Mouse (Mus musculus) heart, adult 11 months (tissue): ENCODE results near the gene Gpr143.
A peak's percentile ranks its signal among the peaks of the same experiment; 100 is the strongest.
"Not testable (repeated sequence)": the region's sequence is repeated elsewhere in the genome, so short reads cannot be mapped to it uniquely, and the experiment has no call there.

Experiments
- DNase-seq: peaks from one replicate; pipeline ENCODE4 v3.0.0; 2022

Gene Gpr143

GRCm38 (mm10) chrX:152781720-152782403 is at the start of gene Gpr143:
Gene Gpr143, plus strand, starts transcription at chrX:152781921.
- no peak for DNase-seq

GRCm38 (mm10) chrX:152735283-152735682 is 46.4 kb upstream of the Gpr143 start:
- no peak for DNase-seq

- DNase-seq, result no peak
These were observed 43.5 kb upstream of the Gpr143 start for GRCm38 (mm10) chrX:152738191-152738590.

- no peak for DNase-seq
These were observed 42.9 kb upstream of the Gpr143 start for GRCm38 (mm10) chrX:152738759-152739368.

- no peak for DNase-seq
These were observed 38.1 kb upstream of the Gpr143 start for GRCm38 (mm10) chrX:152743642-152744041.

GRCm38 (mm10) chrX:152745925-152746324 is 35.8 kb upstream of the Gpr143 start:
- DNase-seq, result no peak

GRCm38 (mm10) chrX:152755819-152756218 is 25.9 kb upstream of the Gpr143 start:
- DNase-seq, result no peak

- no peak for DNase-seq
These were observed 25.4 kb upstream of the Gpr143 start for GRCm38 (mm10) chrX:152756293-152756692.

- no peak for DNase-seq
These were observed 19.3 kb upstream of the Gpr143 start for GRCm38 (mm10) chrX:152762437-152762836.

GRCm38 (mm10) chrX:152762855-152763254 is 18.9 kb upstream of the Gpr143 start:
- no peak for DNase-seq

GRCm38 (mm10) chrX:152764171-152764570 is 17.6 kb upstream of the Gpr143 start:
- DNase-seq, result no peak

- peak; percentile 87 for DNase-seq
These were observed 12.7 kb upstream of the Gpr143 start, which contains the start of gene Shroom2 for GRCm38 (mm10) chrX:152768891-152769599. Gene Shroom2, minus strand, starts transcription at chrX:152769465.

GRCm38 (mm10) chrX:152769600-152770157 is 12.0 kb upstream of the Gpr143 start:
- peak; percentile 95 for DNase-seq

GRCm38 (mm10) chrX:152788129-152788528 is 6.4 kb downstream of the Gpr143 start:
- no peak for DNase-seq

GRCm38 (mm10) chrX:152788611-152789010 is 6.9 kb downstream of the Gpr143 start:
- DNase-seq, result no peak

GRCm38 (mm10) chrX:152805317-152805716 is 23.6 kb downstream of the Gpr143 start:
- DNase-seq, result no peak

- DNase-seq, result no peak
These were observed 31.6 kb downstream of the Gpr143 start for GRCm38 (mm10) chrX:152813339-152813738.

- DNase-seq, result no peak
These were observed 37.3 kb downstream of the Gpr143 start for GRCm38 (mm10) chrX:152818996-152819395.

- DNase-seq, result not testable (repeated sequence)
These were observed 49.4 kb downstream of the Gpr143 start for GRCm38 (mm10) chrX:152831003-152831550.

GRCm38 (mm10) chrX:152834940-152835339 is 53.2 kb downstream of the Gpr143 start:
- DNase-seq, result not testable (repeated sequence)

- DNase-seq, result no peak
These were observed 73.5 kb downstream of the Gpr143 start for GRCm38 (mm10) chrX:152855076-152855772.
